Mouse (Mus musculus) MEL (cell line): ENCODE measurements around the gene Gipr.

Experiments
- CHD2 ChIP-seq: IDR thresholded peaks from 2 replicates; pipeline ENCODE4 v1.6.1; 2011; ENCODE audit warnings: low read length, improper control_type of control experiment
- POLR2A ChIP-seq, 2 experiments: IDR thresholded peaks; 2 replicates each; pipeline ENCODE4 v1.6.1; 2011 to 2012; ENCODE audit warnings: low read length in 2 of 2, mild to moderate bottlenecking in 2 of 2, control low read depth in 1 of 2, improper control_type of control experiment in 1 of 2, low read depth in 1 of 2, moderate library complexity in 1 of 2; ENCODE audit not compliant: control insufficient read depth in 1 of 2, insufficient read depth in 1 of 2, poor library complexity in 1 of 2
- POLR2AphosphoS2 ChIP-seq: IDR thresholded peaks from 2 replicates; pipeline ENCODE4 v1.6.1; 2011; ENCODE audit warnings: low read length, improper control_type of control experiment
- POLR2AphosphoS5 ChIP-seq: IDR thresholded peaks from 2 replicates; pipeline ENCODE4 v1.6.1; 2012; ENCODE audit warnings: low read depth, borderline replicate concordance, mild to moderate bottlenecking, inconsistent platforms, low read length, moderate library complexity, mixed read lengths
- USF1 ChIP-seq: IDR thresholded peaks from 2 replicates; pipeline ENCODE4 v1.6.1; 2014; ENCODE audit warnings: low read depth, mild to moderate bottlenecking, inconsistent platforms, low read length, improper control_type of control experiment, moderate library complexity

- TF ChIP-seq CHD2 (no peak), POLR2AphosphoS5 (no peak), POLR2AphosphoS2 (no peak), POLR2A (IDR thresholded peaks at IDR 0.05; ENCODE audit: control insufficient read depth in 1 of 2, insufficient read depth in 1 of 2, low read depth in 1 of 2, low read length in 2 of 2, poor library complexity in 1 of 2) (no peak), USF1 (no peak)
These were observed 6.5 kb downstream of the Gipr start for GRCm38 (mm10) chr7:19159411-19159810.
